Mouse (Mus musculus): Measurements from ENCODE around the gene Daam2. TPM values are rescaled to one million over a fixed set of nuclear protein-coding genes. Genes with fewer than 3 reads are reported as not detected.

The Daam2 gene
- polyA plus RNA-seq, 1 experiment: 9.5 TPM

- no peaks in the 10 kb centered on the region for H3K36me3 ChIP-seq (ENCODE audit: control insufficient read depth, insufficient read depth)
- H3K4me3 ChIP-seq: no peak overlapping the region
- H3ac ChIP-seq (ENCODE audit: control insufficient read depth, insufficient read length): no peak overlapping the region
- no peaks in the 10 kb centered on the region for H3K27me3 ChIP-seq (ENCODE audit: control insufficient read depth, insufficient read depth, insufficient read length)
- H3K4me2 ChIP-seq (ENCODE audit: low read depth): no peak overlapping the region
- H3K79me2 ChIP-seq (ENCODE audit: control insufficient read depth, insufficient read depth): no peaks in the 10 kb centered on the region
- TF ChIP-seq TCF3 (IDR thresholded peaks at IDR 0.05; ENCODE audit: insufficient read length, low read depth): no peak
- no peak for TF ChIP-seq E2F4 (IDR thresholded peaks at IDR 0.05; ENCODE audit: insufficient read depth)
- TF ChIP-seq REST (IDR thresholded peaks at IDR 0.05; ENCODE audit: insufficient read depth, insufficient read length): no peak
- no peak for TF ChIP-seq POLR2AphosphoS2 (IDR thresholded peaks at IDR 0.05; ENCODE audit: insufficient read length, low read depth)
- no peak for TF ChIP-seq POLR2A (IDR thresholded peaks at IDR 0.05; ENCODE audit: insufficient read length, low read depth)
- TF ChIP-seq TCF12 (IDR thresholded peaks at IDR 0.05; ENCODE audit: insufficient read depth, poor library complexity, severe bottlenecking): no peak
- no peak for TF ChIP-seq MAX (IDR thresholded peaks at IDR 0.05; ENCODE audit: low read depth)
- no peak for TF ChIP-seq USF1 (IDR thresholded peaks at IDR 0.05; ENCODE audit: low read depth)
- no peak for TF ChIP-seq SRF (IDR thresholded peaks at IDR 0.05; ENCODE audit: control insufficient read depth, insufficient read length, low read depth)
- no peak for TF ChIP-seq MYOD1 (IDR thresholded peaks at IDR 0.05; ENCODE audit: control insufficient read depth in 1 of 3, insufficient read length in 2 of 3, low read depth in 2 of 3)
- no peak for TF ChIP-seq MYOG (IDR thresholded peaks at IDR 0.05; ENCODE audit: control insufficient read depth in 1 of 3, insufficient read depth in 1 of 3, insufficient read length in 2 of 3, low read depth in 2 of 3)
- TF ChIP-seq CEBPB (IDR thresholded peaks at IDR 0.05; ENCODE audit: insufficient read depth, poor library complexity, severe bottlenecking): no peak
Measured at GRCm38 (mm10) chr17:49515678-49516077, 48.5 kb downstream of the Daam2 start.

GRCm38 (mm10) chr17:49515141-49515540 lies 49.0 kb downstream of the Daam2 start:
- Histone ChIP-seq H3K36me3 (ENCODE audit: control insufficient read depth, insufficient read depth) (no peaks in the 10 kb centered on the region), H3K4me2 (ENCODE audit: low read depth) (no peak overlapping the region), H3ac (ENCODE audit: control insufficient read depth, insufficient read length) (no peak overlapping the region), H3K27me3 (ENCODE audit: control insufficient read depth, insufficient read depth, insufficient read length) (no peaks in the 10 kb centered on the region), H3K79me2 (ENCODE audit: control insufficient read depth, insufficient read depth) (no peaks in the 10 kb centered on the region), H3K4me3 (no peak overlapping the region)
- TF ChIP-seq POLR2AphosphoS2 (IDR thresholded peaks at IDR 0.05; ENCODE audit: insufficient read length, low read depth): no peak
- TF ChIP-seq MYOD1 (IDR thresholded peaks at IDR 0.05; ENCODE audit: control insufficient read depth in 1 of 3, insufficient read length in 2 of 3, low read depth in 2 of 3): no peak
- TF ChIP-seq POLR2A (IDR thresholded peaks at IDR 0.05; ENCODE audit: insufficient read length, low read depth): no peak
- TF ChIP-seq SRF (IDR thresholded peaks at IDR 0.05; ENCODE audit: control insufficient read depth, insufficient read length, low read depth): no peak
- no peak for TF ChIP-seq TCF12 (IDR thresholded peaks at IDR 0.05; ENCODE audit: insufficient read depth, poor library complexity, severe bottlenecking)
- no peak for TF ChIP-seq MYOG (IDR thresholded peaks at IDR 0.05; ENCODE audit: control insufficient read depth in 1 of 3, insufficient read depth in 1 of 3, insufficient read length in 2 of 3, low read depth in 2 of 3)
- no peak for TF ChIP-seq TCF3 (IDR thresholded peaks at IDR 0.05; ENCODE audit: insufficient read length, low read depth)
- TF ChIP-seq CEBPB (IDR thresholded peaks at IDR 0.05; ENCODE audit: insufficient read depth, poor library complexity, severe bottlenecking): no peak
- no peak for TF ChIP-seq E2F4 (IDR thresholded peaks at IDR 0.05; ENCODE audit: insufficient read depth)
- no peak for TF ChIP-seq MAX (IDR thresholded peaks at IDR 0.05; ENCODE audit: low read depth)
- TF ChIP-seq USF1 (IDR thresholded peaks at IDR 0.05; ENCODE audit: low read depth): no peak
- no peak for TF ChIP-seq REST (IDR thresholded peaks at IDR 0.05; ENCODE audit: insufficient read depth, insufficient read length)

- Histone ChIP-seq H3K4me3 (no peak overlapping the region), H3K79me2 (ENCODE audit: control insufficient read depth, insufficient read depth) (no peaks in the 10 kb centered on the region), H3K4me2 (ENCODE audit: low read depth) (no peak overlapping the region), H3K27me3 (ENCODE audit: control insufficient read depth, insufficient read depth, insufficient read length) (no peaks in the 10 kb centered on the region), H3K36me3 (ENCODE audit: control insufficient read depth, insufficient read depth) (no peaks in the 10 kb centered on the region), H3ac (ENCODE audit: control insufficient read depth, insufficient read length) (no peak overlapping the region)
- TF ChIP-seq USF1 (IDR thresholded peaks at IDR 0.05; ENCODE audit: low read depth) (peak; percentile 62), SRF (IDR thresholded peaks at IDR 0.05; ENCODE audit: control insufficient read depth, insufficient read length, low read depth) (no peak)
Measured at GRCm38 (mm10) chr17:49512671-49513085, 51.5 kb downstream of the Daam2 start.

GRCm38 (mm10) chr17:49509431-49509830 lies 54.7 kb downstream of the Daam2 start:
- H3K36me3 ChIP-seq (ENCODE audit: control insufficient read depth, insufficient read depth): no peaks in the 10 kb centered on the region
- no peak overlapping the region for H3K4me2 ChIP-seq (ENCODE audit: low read depth)
- no peak overlapping the region for H3K4me3 ChIP-seq
- no peak overlapping the region for H3ac ChIP-seq (ENCODE audit: control insufficient read depth, insufficient read length)
- TF ChIP-seq TCF3 (IDR thresholded peaks at IDR 0.05; ENCODE audit: insufficient read length, low read depth) (no peak), E2F4 (IDR thresholded peaks at IDR 0.05; ENCODE audit: insufficient read depth) (no peak), TCF12 (IDR thresholded peaks at IDR 0.05; ENCODE audit: insufficient read depth, poor library complexity, severe bottlenecking) (no peak), SRF (IDR thresholded peaks at IDR 0.05; ENCODE audit: control insufficient read depth, insufficient read length, low read depth) (no peak), MAX (IDR thresholded peaks at IDR 0.05; ENCODE audit: low read depth) (no peak), MYOD1 (IDR thresholded peaks at IDR 0.05; ENCODE audit: control insufficient read depth in 1 of 3, insufficient read length in 2 of 3, low read depth in 2 of 3) (no peak), MYOG (IDR thresholded peaks at IDR 0.05; ENCODE audit: control insufficient read depth in 1 of 3, insufficient read depth in 1 of 3, insufficient read length in 2 of 3, low read depth in 2 of 3) (no peak), CEBPB (IDR thresholded peaks at IDR 0.05; ENCODE audit: insufficient read depth, poor library complexity, severe bottlenecking) (no peak), REST (IDR thresholded peaks at IDR 0.05; ENCODE audit: insufficient read depth, insufficient read length) (no peak), POLR2A (IDR thresholded peaks at IDR 0.05; ENCODE audit: insufficient read length, low read depth) (no peak), USF1 (IDR thresholded peaks at IDR 0.05; ENCODE audit: low read depth) (no peak), POLR2AphosphoS2 (IDR thresholded peaks at IDR 0.05; ENCODE audit: insufficient read length, low read depth) (no peak)
- H3K27me3 ChIP-seq (ENCODE audit: control insufficient read depth, insufficient read depth, insufficient read length): no peaks in the 10 kb centered on the region
- no peaks in the 10 kb centered on the region for H3K79me2 ChIP-seq (ENCODE audit: control insufficient read depth, insufficient read depth)
